Mouse (Mus musculus): ENCODE data around the gene Phrf1.

GRCm38 (mm10) chr7:141304537-141304936, 76.0 kb downstream of the Phrf1 start:
- TF ChIP-seq CTCF (IDR thresholded peaks at IDR 0.05; ENCODE audit: low read depth) (no peak), EP300 (IDR thresholded peaks at IDR 0.05; ENCODE audit: low read depth) (no peak)

Measured in heart, postnatal 0 days (tissue).